Mouse (Mus musculus): Measurements from ENCODE around the gene Olfr617.
"Not testable (repeated sequence)": the region's sequence is repeated elsewhere in the genome, so short reads cannot be mapped to it uniquely, and the experiment has no call there.

The Olfr617 gene

DNA sequence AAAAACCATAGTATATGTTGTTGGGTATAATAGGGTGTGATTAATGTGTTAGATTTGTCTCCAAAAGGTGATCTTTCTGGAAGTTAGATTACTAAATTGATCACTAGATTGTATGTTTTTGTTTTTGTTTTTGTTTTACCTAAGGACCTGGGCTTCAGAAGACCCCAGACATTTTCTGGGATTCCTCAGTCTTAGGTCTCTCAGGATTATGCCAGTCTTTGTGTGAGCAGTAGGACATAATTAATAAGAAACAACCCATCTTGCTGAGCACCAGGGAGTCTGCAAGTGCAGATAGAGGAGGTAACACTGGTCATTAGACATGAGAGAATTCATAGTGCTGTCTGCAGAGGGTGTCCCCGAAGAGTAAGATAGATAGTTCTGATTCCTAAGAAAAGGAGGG is at the start of gene Olfr617:
Olfr617 (plus strand) TSS at position 301 of the 400 bp plus-strand sequence.
- TF ChIP-seq GATA4 (IDR thresholded peaks at IDR 0.05; ENCODE audit: insufficient replicate concordance, low read length), result no peak

- TF ChIP-seq GATA4 (IDR thresholded peaks at IDR 0.05; ENCODE audit: insufficient replicate concordance, low read length), result not testable (repeated sequence)
These were observed 30.2 kb upstream of the Olfr617 start, which contains the start of gene Olfr612 for GRCm38 (mm10) chr7:103542617-103543016. Olfr612 (minus strand) TSS chr7:103542717.

DNA sequence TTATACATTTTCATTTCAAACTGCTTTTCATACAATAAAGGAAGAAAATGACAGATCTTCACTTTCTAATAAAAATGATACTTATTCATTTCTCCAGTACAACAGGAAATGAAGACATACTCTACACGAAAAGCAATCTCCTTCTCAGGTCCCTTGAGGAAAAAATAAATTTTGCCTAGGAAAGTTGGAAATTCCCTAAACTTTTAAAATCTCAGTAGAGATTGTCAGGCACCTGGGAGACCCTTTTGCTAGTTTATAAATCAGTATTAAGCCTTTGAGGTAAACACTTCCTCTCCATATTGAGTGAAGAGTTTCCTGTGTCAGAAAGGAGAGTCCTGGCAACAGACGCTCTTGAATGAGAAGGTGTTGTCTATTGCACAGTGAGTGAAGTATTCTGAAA is 25.1 kb upstream of the Olfr617 start, which contains the start of gene Olfr613:
Olfr613 (plus strand) TSS at position 301 of the 400 bp plus-strand sequence.
- TF ChIP-seq GATA4 (IDR thresholded peaks at IDR 0.05; ENCODE audit: insufficient replicate concordance, low read length), result no peak

- TF ChIP-seq GATA4 (IDR thresholded peaks at IDR 0.05; ENCODE audit: insufficient replicate concordance, low read length), result no peak
These were observed 17.1 kb upstream of the Olfr617 start, which contains the start of gene Olfr615 for GRCm38 (mm10) chr7:103555779-103556178. Olfr615 (plus strand) TSS chr7:103556079.

DNA sequence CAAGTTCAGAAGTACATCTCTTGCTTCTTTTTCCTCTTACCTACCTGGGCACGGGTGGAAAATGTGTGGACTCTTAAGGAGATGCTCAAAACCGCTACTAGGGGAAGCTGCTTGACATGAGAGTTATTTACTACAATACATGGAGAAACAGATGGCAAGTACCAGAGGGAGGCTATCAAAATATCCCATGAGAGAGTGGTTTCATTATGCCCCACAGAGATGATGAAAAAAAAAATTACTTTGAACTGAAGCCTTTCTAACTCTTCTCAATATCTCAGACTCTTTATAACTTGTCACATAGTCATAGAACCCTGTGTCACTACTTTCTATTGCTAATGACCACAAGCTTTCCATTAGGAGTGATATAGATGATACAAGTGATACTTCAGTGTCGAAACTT is 3.8 kb upstream of the Olfr617 start, which contains the start of gene Olfr616:
Olfr616 (minus strand) TSS at position 101 of the 400 bp plus-strand sequence.
- TF ChIP-seq GATA4 (IDR thresholded peaks at IDR 0.05; ENCODE audit: insufficient replicate concordance, low read length), result no peak

DNA sequence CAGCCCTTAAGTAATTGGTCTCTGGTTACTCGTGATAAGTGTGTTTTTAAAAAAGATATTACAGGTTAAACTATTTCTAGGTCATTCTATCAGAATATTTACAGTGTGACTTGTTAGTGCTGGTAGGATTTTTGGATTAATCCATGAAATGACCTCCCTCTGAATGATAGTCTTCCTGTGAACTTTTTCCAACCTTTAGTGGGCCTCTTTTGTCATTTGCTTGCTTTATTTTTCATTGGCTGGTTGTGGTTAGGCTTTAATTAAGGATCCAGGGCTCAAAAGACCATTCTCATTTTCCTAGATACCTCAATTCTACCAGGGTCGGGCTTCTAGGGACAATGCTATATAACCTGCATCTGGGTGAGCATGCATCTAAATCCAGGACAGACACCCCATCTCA is 16.9 kb downstream of the Olfr617 start, which contains the start of gene Olfr618:
Olfr618 (plus strand) TSS at position 301 of the 400 bp plus-strand sequence.
- TF ChIP-seq GATA4 (IDR thresholded peaks at IDR 0.05; ENCODE audit: insufficient replicate concordance, low read length), result no peak

DNA sequence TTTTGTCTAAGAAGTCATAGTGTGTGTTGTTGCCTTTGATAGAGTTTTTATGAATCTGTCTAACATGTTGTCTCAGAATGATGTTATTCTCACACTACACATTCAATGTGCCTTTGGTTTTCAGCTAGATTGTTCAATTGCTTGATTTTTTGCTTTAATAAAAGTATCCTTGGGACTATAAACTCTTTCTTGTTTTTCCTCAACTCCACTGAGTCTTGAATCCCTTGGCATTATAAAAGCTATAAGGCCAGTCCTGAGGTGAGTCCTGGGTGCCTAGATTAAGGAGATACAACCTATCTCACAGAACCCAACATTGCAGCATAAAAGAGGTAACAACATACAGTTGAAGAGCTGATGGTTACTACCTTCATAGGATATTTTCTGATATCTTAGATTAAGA is 27.4 kb downstream of the Olfr617 start, which contains the start of gene Olfr619:
Olfr619 (plus strand) TSS at position 301 of the 400 bp plus-strand sequence.
- no peak for TF ChIP-seq GATA4 (IDR thresholded peaks at IDR 0.05; ENCODE audit: insufficient replicate concordance, low read length)

GRCm38 (mm10) chr7:103607425-103607824 is 34.6 kb downstream of the Olfr617 start:
- no peak for TF ChIP-seq GATA4 (IDR thresholded peaks at IDR 0.05; ENCODE audit: insufficient replicate concordance, low read length)

DNA sequence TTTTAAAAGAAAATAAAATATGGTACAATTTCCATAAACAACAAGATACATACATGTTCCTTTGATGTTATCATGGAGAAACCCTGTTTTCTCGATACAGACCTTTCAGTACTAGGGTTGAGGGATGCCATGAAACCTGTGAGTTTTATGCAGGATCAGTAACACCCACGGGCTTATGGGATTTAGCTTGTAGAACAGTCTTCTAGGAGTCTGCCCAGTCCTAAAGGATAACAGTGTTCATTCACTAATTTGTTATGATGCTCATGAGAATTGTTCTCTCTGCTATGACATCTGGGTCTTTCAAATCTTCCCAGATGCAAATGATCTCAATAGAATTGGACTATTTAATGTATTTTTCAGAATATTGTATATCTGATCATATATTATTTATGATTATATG is 39.6 kb downstream of the Olfr617 start, which contains the start of gene Olfr620:
Olfr620 (minus strand) TSS at position 101 of the 400 bp plus-strand sequence.
- no peak for TF ChIP-seq GATA4 (IDR thresholded peaks at IDR 0.05; ENCODE audit: insufficient replicate concordance, low read length)

All from liver, adult (tissue).